Comparison of ENCODE assay signal across 10 mouse cellular contexts in the genomic region with DNA sequence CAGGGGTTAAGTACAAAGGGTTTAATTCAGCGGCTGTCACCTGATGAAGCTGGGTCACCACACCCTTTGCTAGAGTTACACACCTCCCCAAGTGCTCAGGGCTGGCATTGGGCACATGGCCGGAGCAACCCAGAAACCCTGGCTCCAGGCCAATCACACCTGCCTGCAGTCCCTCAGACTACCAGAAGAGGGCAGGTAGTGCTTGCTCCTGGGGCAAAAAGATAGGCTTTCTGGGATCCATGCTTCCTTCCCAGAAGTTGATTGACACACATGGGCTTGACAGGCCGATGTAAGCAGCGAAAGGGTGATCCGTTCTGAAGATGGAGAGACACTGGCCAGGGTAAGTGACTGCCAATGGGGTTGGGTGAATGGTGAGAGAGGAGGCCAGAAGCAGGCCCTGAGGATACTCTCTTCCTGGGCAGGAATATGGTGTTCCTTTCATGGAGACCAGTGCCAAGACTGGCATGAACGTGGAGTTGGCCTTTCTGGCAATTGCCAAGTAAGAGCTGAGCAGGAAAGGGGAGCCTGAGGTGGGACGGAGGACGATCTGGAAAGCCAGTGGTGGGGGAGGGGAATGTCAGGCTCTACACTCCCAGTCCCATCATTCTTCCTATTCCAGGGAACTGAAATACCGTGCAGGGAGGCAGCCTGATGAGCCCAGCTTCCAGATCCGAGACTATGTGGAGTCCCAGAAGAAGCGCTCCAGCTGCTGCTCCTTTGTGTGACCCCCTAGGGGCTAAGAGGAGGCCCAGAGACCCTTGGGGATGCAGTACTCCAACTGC. TPM values are rescaled to one million over a fixed set of nuclear protein-coding genes. Genes with fewer than 3 reads are reported as not detected.
DNase-seq lines count a peak whose midpoint lies in the region; ATAC-seq and TF ChIP-seq lines count a peak whose summit lies in the region.
"Had no signal": no experiment of that assay in that cellular context is flagged by ENCODE, and none has a peak within 500 bp of the region (broad histone marks: within the 10 kb centered on the region; RNA-seq: fewer than 3 reads in every experiment).

No protein-coding gene starts in this region.

- no peak for ATAC-seq in intestine, embryonic 16.5 days
- no peak for ATAC-seq in liver, postnatal 0 days
- ATAC-seq in monocyte, adult 5-6 weeks (replicated peaks; ENCODE audit: insufficient number of reproducible peaks, low FRiP score, low TSS enrichment, poor library complexity, severe bottlenecking) = no peak

- no peaks in the 10 kb centered on the region for H3K4me1 ChIP-seq in cortical plate, adult 2 months (ENCODE audit: control insufficient read depth, insufficient read depth, low read length)
- peaks cover 31% of the 10 kb centered on the region for H3K4me1 ChIP-seq in intestine, embryonic 16.5 days (ENCODE audit: control insufficient read depth, insufficient read depth, low read length)
- H3K4me1 ChIP-seq in liver, postnatal 0 days (ENCODE audit: insufficient read depth) = peaks cover 44% of the 10 kb centered on the region

- H3K9ac ChIP-seq in intestine, embryonic 16.5 days (ENCODE audit: low read depth, low read length) = peak overlapping the region; percentile 19; the same call in 1 of the 2 replicates
- H3K9ac ChIP-seq in liver, postnatal 0 days (replicated peaks) = no peak overlapping the region
- H3K9ac ChIP-seq: heart, embryonic 13.5 days had no signal

- no peaks in the 10 kb centered on the region for H3K27me3 ChIP-seq in intestine, embryonic 16.5 days (replicated peaks; ENCODE audit: control insufficient read depth, insufficient read depth, low read length)
- H3K27me3 ChIP-seq in liver, postnatal 0 days (ENCODE audit: insufficient read depth, low read length) = peaks cover 2% of the 10 kb centered on the region; the same call in 1 of the 2 replicates
- H3K27me3 ChIP-seq: megakaryocyte, embryonic 14.5 days had no signal

- H3K27ac ChIP-seq in cortical plate, adult 2 months (ENCODE audit: insufficient read depth, low read length) = no peak overlapping the region
- no peak overlapping the region for H3K27ac ChIP-seq in intestine, embryonic 16.5 days (ENCODE audit: low read length)
- no peak overlapping the region for H3K27ac ChIP-seq in liver, postnatal 0 days (ENCODE audit: low read depth)
- H3K27ac ChIP-seq: heart, embryonic 13.5 days had no signal

- peak; percentile 44 to 50 for DNase-seq in right cerebral cortex, adult 2 months (ENCODE audit: low spot score in 2 of 2)
- no peak for DNase-seq in right cerebral cortex, postnatal 14 days
- peak; percentile 86 to 97 for DNase-seq in adrenal gland, adult (ENCODE audit: inconsistent age in 2 of 2, low spot score in 1 of 2)
- DNase-seq in liver, postnatal 0 days = peak; percentile 89
- DNase-seq in spleen, postnatal 36 days (ENCODE audit: low spot score in 2 of 2) = peak; percentile 62

- H3K36me3 ChIP-seq in intestine, embryonic 16.5 days (ENCODE audit: control insufficient read depth, insufficient read depth, low read length) = no peaks in the 10 kb centered on the region
- H3K36me3 ChIP-seq in liver, postnatal 0 days (replicated peaks; ENCODE audit: insufficient read depth, low read length) = no peaks in the 10 kb centered on the region
- H3K36me3 ChIP-seq: heart, embryonic 13.5 days had no signal

- no peak overlapping the region for H3K4me3 ChIP-seq in cortical plate, adult 2 months (ENCODE audit: insufficient read depth, low read length)
- H3K4me3 ChIP-seq in intestine, embryonic 16.5 days (ENCODE audit: low read length) = no peak overlapping the region
- no peak overlapping the region for H3K4me3 ChIP-seq in liver, postnatal 0 days (ENCODE audit: low read depth, low read length)
- H3K4me3 ChIP-seq: heart, embryonic 13.5 days had no signal

- peak; percentile 55 for TF ChIP-seq CTCF in cortical plate, adult 2 months (IDR thresholded peaks at IDR 0.05; ENCODE audit: extremely low read depth, insufficient read depth, low read length)
- peak; percentile 93 for TF ChIP-seq CTCF in liver, postnatal 0 days (IDR thresholded peaks at IDR 0.05; ENCODE audit: low read depth)

- WGBS in intestine, embryonic 16.5 days = 58% methylated on average over 11 of the region's 11 CpGs
- 55% methylated on average over 11 of the region's 11 CpGs for WGBS in liver, postnatal 0 days (ENCODE audit: insufficient replicate concordance)

- no peak for TF ChIP-seq POLR2A in cortical plate, adult 2 months (IDR thresholded peaks at IDR 0.05; ENCODE audit: extremely low read depth, insufficient read depth, low read length)

- no peaks in the 10 kb centered on the region for H3K9me3 ChIP-seq in intestine, embryonic 16.5 days (ENCODE audit: control insufficient read depth, low read length)
- H3K9me3 ChIP-seq in liver, postnatal 0 days (ENCODE audit: low read length) = no peaks in the 10 kb centered on the region
- H3K9me3 ChIP-seq: heart, embryonic 13.5 days; megakaryocyte, embryonic 14.5 days had no signal

- H3K4me2 ChIP-seq in intestine, embryonic 16.5 days (ENCODE audit: low read depth, low read length) = no peak overlapping the region
- no peak overlapping the region for H3K4me2 ChIP-seq in liver, postnatal 0 days (ENCODE audit: low read depth, low read length)
- H3K4me2 ChIP-seq: heart, embryonic 13.5 days had no signal

- no peak for TF ChIP-seq EP300 in liver, postnatal 0 days (IDR thresholded peaks at IDR 0.05; ENCODE audit: low read depth)

RNA-seq across cellular contexts. Expression of gene Slc9a3r1, which starts 2.9 kb away (rescaled TPM):
- 73.8 and 74.1 TPM in 2 replicates for polyA plus RNA-seq in cortical plate, adult 2 months (2012; rRNA removed)
- 380 and 424 TPM in 2 replicates for polyA plus RNA-seq in intestine, embryonic 16.5 days (2015; fragmentation: Nextera tagmentation; extraction: Ambion mirVana)
- 101 and 115 TPM in 2 replicates for polyA plus RNA-seq in liver, postnatal 0 days (2015; fragmentation: Nextera tagmentation; extraction: Ambion mirVana)
- total RNA-seq in monocyte, adult 5-6 weeks (2017) = 65.9 to 104 TPM (median 70.4 TPM) in 3 replicates

RNA-seq across cellular contexts. Expression of gene Cd300lf, which starts 26.4 kb away (rescaled TPM):
- 0.08 TPM in 2 replicates for polyA plus RNA-seq in cortical plate, adult 2 months (2012; rRNA removed)
- 1.2 and 1.6 TPM in 2 replicates for polyA plus RNA-seq in intestine, embryonic 16.5 days (2015; fragmentation: Nextera tagmentation; extraction: Ambion mirVana)
- polyA plus RNA-seq in liver, postnatal 0 days (2015; fragmentation: Nextera tagmentation; extraction: Ambion mirVana) = 8.5 and 9.3 TPM in 2 replicates
- total RNA-seq in monocyte, adult 5-6 weeks (2017) = 20.4 to 32.5 TPM (median 25.8 TPM) in 3 replicates

RNA-seq across cellular contexts. Expression of gene Tmem104, which starts 27.1 kb away (rescaled TPM):
- 9.5 and 10.3 TPM in 2 replicates for polyA plus RNA-seq in cortical plate, adult 2 months (2012; rRNA removed)
- 11.6 and 13.2 TPM in 2 replicates for polyA plus RNA-seq in intestine, embryonic 16.5 days (2015; fragmentation: Nextera tagmentation; extraction: Ambion mirVana)
- polyA plus RNA-seq in liver, postnatal 0 days (2015; fragmentation: Nextera tagmentation; extraction: Ambion mirVana) = 5.7 and 7.1 TPM in 2 replicates
- 12.1 to 32.4 TPM (median 17.3 TPM) in 3 replicates for total RNA-seq in monocyte, adult 5-6 weeks (2017)

RNA-seq across cellular contexts. Expression of gene Nat9, which starts 27.5 kb away (rescaled TPM):
- 40.9 and 43.2 TPM in 2 replicates for polyA plus RNA-seq in cortical plate, adult 2 months (2012; rRNA removed)
- polyA plus RNA-seq in intestine, embryonic 16.5 days (2015; fragmentation: Nextera tagmentation; extraction: Ambion mirVana) = 24.9 and 26.5 TPM in 2 replicates
- 16.5 and 16.7 TPM in 2 replicates for polyA plus RNA-seq in liver, postnatal 0 days (2015; fragmentation: Nextera tagmentation; extraction: Ambion mirVana)
- 25.4 to 39.9 TPM (median 37.8 TPM) in 3 replicates for total RNA-seq in monocyte, adult 5-6 weeks (2017)
